Mouse (Mus musculus) cortical plate, adult 2 months (tissue): ENCODE measurements around the gene Rab37. TPM values are rescaled to one million over a fixed set of nuclear protein-coding genes. Genes with fewer than 3 reads are reported as not detected.

ENCODE experiments used
- H3K27ac ChIP-seq: fragments of 200-500 bp; 2 replicates; pipeline ENCODE4 v1.5.1; 2012; ENCODE audit warnings: low read length, control low read depth, inconsistent platforms; ENCODE audit not compliant: insufficient read depth
- H3K4me1 ChIP-seq: fragments of 200-500 bp; 2 replicates; pipeline ENCODE4 v1.6.1; 2011; ENCODE audit warnings: low read length; ENCODE audit not compliant: control insufficient read depth, insufficient read depth
- H3K4me3 ChIP-seq: fragments of 200-500 bp; 2 replicates; pipeline ENCODE4 v1.5.1; 2011; ENCODE audit warnings: mild to moderate bottlenecking, low read length, control low read depth; ENCODE audit not compliant: insufficient read depth
- CTCF ChIP-seq: fragments of 200-500 bp; IDR thresholded peaks from 2 replicates; pipeline ENCODE4 v1.5.1; 2011; ENCODE audit warnings: mild to moderate bottlenecking, control low read depth, low read length; ENCODE audit not compliant: insufficient read depth; ENCODE audit errors: extremely low read depth
- POLR2A ChIP-seq: fragments of 200-500 bp; IDR thresholded peaks from 2 replicates; pipeline ENCODE4 v1.6.1; 2011; ENCODE audit warnings: mild to moderate bottlenecking, low read length, control low read depth; ENCODE audit not compliant: insufficient read depth; ENCODE audit errors: extremely low read depth
- polyA plus RNA-seq: library from polyadenylated mRNA; depleted of rRNA; stranded (reverse); fragments of >200 nt; gene quantifications from 2 replicates; pipeline ENCODE4 v1.2.3, GENCODE M21; 2012

Rab37 gene
- polyA plus RNA-seq, 1 experiment: 2.9 TPM

GRCm38 (mm10) chr11:115176399-115177190 lies 85.4 kb downstream of the Rab37 start:
- no peak for TF ChIP-seq CTCF
- no peak for TF ChIP-seq POLR2A
- no peak overlapping the region for H3K27ac ChIP-seq
- no peaks in the 10 kb centered on the region for H3K4me1 ChIP-seq
- no peak overlapping the region for H3K4me3 ChIP-seq

- H3K4me1 ChIP-seq: no peaks in the 10 kb centered on the region
- no peak overlapping the region for H3K27ac ChIP-seq
- no peak for TF ChIP-seq POLR2A
- TF ChIP-seq CTCF: no peak
- H3K4me3 ChIP-seq: no peak overlapping the region
Measured at GRCm38 (mm10) chr11:115177559-115178195, 86.4 kb downstream of the Rab37 start.

- Histone ChIP-seq H3K27ac (no peak overlapping the region), H3K4me1 (no peaks in the 10 kb centered on the region)
- no peak for TF ChIP-seq CTCF
- TF ChIP-seq POLR2A: no peak
Measured at GRCm38 (mm10) chr11:115178766-115179165, 87.5 kb downstream of the Rab37 start.

GRCm38 (mm10) chr11:115179191-115179590 lies 88.0 kb downstream of the Rab37 start:
- H3K4me3 ChIP-seq: no peak overlapping the region
- no peak overlapping the region for H3K27ac ChIP-seq
- no peak for TF ChIP-seq POLR2A
- TF ChIP-seq CTCF: no peak
- no peaks in the 10 kb centered on the region for H3K4me1 ChIP-seq

More at GRCm38 (mm10) chr11:115178766-115179165, 87.5 kb downstream of the Rab37 start:
- H3K4me3 ChIP-seq: no peak overlapping the region

GRCm38 (mm10) chr11:115179881-115180280 lies 88.7 kb downstream of the Rab37 start:
- H3K4me1 ChIP-seq: no peaks in the 10 kb centered on the region
- no peak overlapping the region for H3K4me3 ChIP-seq
- H3K27ac ChIP-seq: no peak overlapping the region
- TF ChIP-seq POLR2A: no peak

DNA sequence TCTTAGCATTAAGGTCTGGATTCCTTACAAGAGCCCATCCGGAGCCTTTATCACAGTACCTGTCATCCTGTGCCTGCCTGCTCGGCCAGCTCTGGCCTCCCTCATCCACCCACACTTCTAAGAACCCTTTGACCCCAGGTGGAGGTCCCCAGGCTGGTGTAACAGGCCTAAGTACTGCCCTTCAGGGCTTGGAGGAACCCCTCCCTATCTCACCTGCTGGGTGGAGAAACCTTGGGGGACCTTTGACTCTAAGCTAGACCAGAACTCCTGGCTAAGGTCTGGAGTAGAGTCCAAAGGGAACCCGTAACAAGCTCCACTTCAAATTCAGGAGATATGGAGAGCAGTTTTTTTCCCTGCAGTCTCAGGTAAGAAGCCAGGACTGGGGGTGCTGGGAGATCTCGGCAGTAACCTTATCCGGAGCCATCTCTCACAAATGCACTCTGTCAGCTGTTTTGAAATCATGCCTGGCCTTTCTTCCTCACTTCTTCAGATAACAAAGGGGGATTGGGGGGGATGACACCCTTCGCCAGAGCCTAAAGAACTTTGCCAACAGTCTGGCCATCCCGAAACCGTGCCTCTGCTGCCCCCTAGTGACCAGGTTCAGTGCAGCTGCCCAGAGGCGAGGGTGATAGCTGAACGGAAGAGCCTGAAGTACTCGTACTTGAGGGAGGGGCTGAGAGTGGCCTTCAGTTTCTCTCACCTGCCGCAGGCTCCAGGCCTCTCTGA lies 90.8 kb downstream of the Rab37 start:
- Histone ChIP-seq H3K4me3 (no peak overlapping the region), H3K4me1 (peaks cover 3% of the 10 kb centered on the region), H3K27ac (no peak overlapping the region)
- no peak for TF ChIP-seq POLR2A
- TF ChIP-seq CTCF: peak; percentile 90

DNA sequence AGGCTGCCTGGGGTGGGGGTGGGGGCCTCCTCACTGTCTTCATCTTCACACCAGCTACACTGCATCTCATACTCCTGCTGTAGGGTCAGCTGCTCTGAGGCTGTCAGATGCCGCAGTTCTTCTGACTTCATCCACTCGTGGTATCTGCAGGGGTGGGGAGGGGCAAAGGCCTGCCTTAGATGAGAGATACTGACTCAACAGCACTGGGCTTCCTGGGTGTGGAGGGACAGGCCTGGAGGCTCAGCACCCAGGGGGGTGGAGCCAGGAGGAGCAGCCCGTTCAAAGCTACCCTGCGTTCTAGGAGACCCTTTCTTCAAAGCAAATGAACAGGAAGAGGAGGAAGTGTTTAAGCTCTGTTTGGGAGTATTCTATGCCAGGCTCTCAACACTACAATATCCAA lies 93.7 kb downstream of the Rab37 start:
- TF ChIP-seq CTCF (no peak), POLR2A (no peak)
- Histone ChIP-seq H3K4me3 (no peak overlapping the region), H3K4me1 (peaks cover 3% of the 10 kb centered on the region), H3K27ac (no peak overlapping the region)

GRCm38 (mm10) chr11:115187224-115187639 lies 96.0 kb downstream of the Rab37 start, which contains the start of gene Tmem104:
Tmem104 (plus strand) TSS chr11:115187487.
- peaks cover 3% of the 10 kb centered on the region for H3K4me1 ChIP-seq
- peak within 1 kb of the TSS; percentile 84 for H3K4me3 ChIP-seq
- H3K27ac ChIP-seq: peak within 1 kb of the TSS; percentile 38; the same call in 1 of the 2 replicates
- TF ChIP-seq POLR2A: peak; percentile 85
- TF ChIP-seq CTCF: no peak

GRCm38 (mm10) chr11:115187693-115188092 lies 96.5 kb downstream of the Rab37 start, which contains the start of gene Nat9:
Nat9 (minus strand) TSS chr11:115187859.
- Histone ChIP-seq H3K27ac (peak within 1 kb of the TSS; percentile 38; the same call in 1 of the 2 replicates), H3K4me1 (peaks cover 3% of the 10 kb centered on the region)
- no peak for TF ChIP-seq POLR2A
- TF ChIP-seq CTCF: no peak

More at GRCm38 (mm10) chr11:115187693-115188092, 96.5 kb downstream of the Rab37 start, which contains the start of gene Nat9:
- H3K4me3 ChIP-seq: peak within 1 kb of the TSS; percentile 84
